Mouse (Mus musculus): Measurements from ENCODE around the gene Dock10. TPM values are rescaled to one million over a fixed set of nuclear protein-coding genes. Genes with fewer than 3 reads are reported as not detected.

The Dock10 gene
- total RNA-seq, 2 experiments from 2014 or later, result 21.0 to 25.6 TPM

GRCm38 (mm10) chr1:80730582-80730981, 27.7 kb downstream of the Dock10 start:
- no peak for ATAC-seq (replicated peaks; ENCODE audit: low FRiP score, poor library complexity, severe bottlenecking)

- no peak for ATAC-seq (replicated peaks; ENCODE audit: low FRiP score, poor library complexity, severe bottlenecking)
Measured at GRCm38 (mm10) chr1:80730174-80730573, 28.2 kb downstream of the Dock10 start.

- ATAC-seq (replicated peaks; ENCODE audit: low FRiP score, poor library complexity, severe bottlenecking), result no peak
Measured at GRCm38 (mm10) chr1:80728183-80728582, 30.1 kb downstream of the Dock10 start.

- ATAC-seq (replicated peaks; ENCODE audit: low FRiP score, poor library complexity, severe bottlenecking), result no peak
Measured at GRCm38 (mm10) chr1:80727403-80727802, 30.9 kb downstream of the Dock10 start.

GRCm38 (mm10) chr1:80722647-80723046, 35.7 kb downstream of the Dock10 start:
- ATAC-seq (replicated peaks; ENCODE audit: low FRiP score, poor library complexity, severe bottlenecking), result no peak

- no peak for ATAC-seq (replicated peaks; ENCODE audit: low FRiP score, poor library complexity, severe bottlenecking)
Measured at GRCm38 (mm10) chr1:80722001-80722400, 36.3 kb downstream of the Dock10 start.

DNA sequence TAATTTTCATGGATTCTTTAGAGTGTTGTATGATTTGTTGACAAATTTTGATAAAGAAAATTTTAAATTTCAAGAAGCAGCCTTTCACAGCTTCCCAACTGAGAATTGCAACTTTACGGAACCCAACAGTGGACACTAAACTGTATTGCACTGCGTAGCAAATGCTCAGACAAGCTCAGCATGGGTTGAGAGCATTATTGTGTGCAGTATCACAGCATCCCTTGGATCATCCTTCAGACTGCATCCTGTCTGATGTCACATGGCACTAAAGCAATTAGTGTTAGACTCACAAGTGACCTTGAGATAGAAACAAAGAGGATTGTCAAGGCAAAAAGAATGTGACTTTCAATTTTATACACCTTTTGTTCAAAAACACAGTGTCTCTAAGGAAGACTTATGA, 37.1 kb downstream of the Dock10 start:
- ATAC-seq (replicated peaks; ENCODE audit: low FRiP score, poor library complexity, severe bottlenecking), result no peak

DNA sequence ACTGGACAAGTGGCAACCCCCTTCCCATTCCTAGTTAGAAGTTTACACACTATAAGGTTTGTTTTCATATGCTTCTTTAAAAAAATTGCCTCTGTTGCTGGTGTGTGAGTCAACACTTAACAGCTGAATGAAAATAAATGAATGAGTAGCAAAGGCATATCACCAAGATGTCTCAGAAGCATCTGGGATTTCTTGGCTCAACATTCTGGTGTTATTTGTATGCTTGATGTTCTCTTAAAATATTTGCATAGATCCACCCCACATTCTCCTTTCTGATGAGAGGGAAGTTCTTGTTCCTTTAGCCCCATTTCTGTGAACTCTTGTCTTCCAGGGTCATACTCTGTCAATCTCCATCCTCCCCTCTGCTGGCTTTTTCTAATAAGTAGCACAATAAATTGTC, 38.2 kb downstream of the Dock10 start:
- ATAC-seq (replicated peaks; ENCODE audit: low FRiP score, poor library complexity, severe bottlenecking), result no peak

DNA sequence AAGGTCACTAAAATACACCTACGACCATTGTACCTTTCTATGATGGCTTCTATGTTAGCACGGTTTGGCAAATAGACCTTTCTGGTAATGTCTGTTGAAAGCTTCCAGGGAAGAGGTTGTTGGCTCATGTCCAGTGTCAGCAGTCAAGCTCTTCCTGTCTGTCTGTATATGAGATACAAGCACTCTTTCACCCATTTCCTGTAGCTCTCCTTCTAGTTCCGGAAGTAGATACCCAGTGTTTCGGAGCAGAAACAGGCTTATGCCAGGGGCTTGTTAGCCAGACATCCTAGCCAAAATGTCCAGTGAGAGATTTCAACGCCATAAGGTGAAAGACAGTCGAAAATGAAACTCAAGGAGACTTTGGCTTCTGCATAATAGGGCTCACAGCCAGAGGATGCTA, 38.9 kb downstream of the Dock10 start:
- ATAC-seq (replicated peaks; ENCODE audit: low FRiP score, poor library complexity, severe bottlenecking), result no peak

DNA sequence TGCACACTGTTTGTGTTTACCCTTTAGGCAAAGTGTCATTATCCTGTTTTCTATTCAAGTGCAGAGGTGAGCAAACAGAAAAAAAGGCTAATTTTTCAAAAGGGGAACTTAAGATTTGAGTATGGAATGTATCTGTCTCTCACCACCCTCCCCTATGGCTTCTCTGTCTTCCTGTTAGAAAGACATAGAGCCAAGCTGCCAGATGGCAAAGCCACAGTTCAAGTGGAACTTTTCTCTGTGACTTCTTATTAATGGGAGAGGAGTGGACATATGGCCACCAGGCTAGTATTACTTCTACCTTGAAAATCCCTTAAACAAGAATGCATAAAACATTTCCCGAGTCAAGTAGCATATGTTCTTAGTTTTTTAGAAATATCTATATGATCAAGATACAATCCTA, 39.7 kb downstream of the Dock10 start:
- no peak for ATAC-seq (replicated peaks; ENCODE audit: low FRiP score, poor library complexity, severe bottlenecking)

GRCm38 (mm10) chr1:80715917-80716316, 42.4 kb downstream of the Dock10 start:
- no peak for ATAC-seq (replicated peaks; ENCODE audit: low FRiP score, poor library complexity, severe bottlenecking)

GRCm38 (mm10) chr1:80713920-80714319, 44.4 kb downstream of the Dock10 start:
- no peak for ATAC-seq (replicated peaks; ENCODE audit: low FRiP score, poor library complexity, severe bottlenecking)

- no peak for ATAC-seq (replicated peaks; ENCODE audit: low FRiP score, poor library complexity, severe bottlenecking)
Measured at GRCm38 (mm10) chr1:80710607-80711261, 47.6 kb downstream of the Dock10 start.

GRCm38 (mm10) chr1:80710097-80710541, 48.2 kb downstream of the Dock10 start:
- no peak for ATAC-seq (replicated peaks; ENCODE audit: low FRiP score, poor library complexity, severe bottlenecking)

GRCm38 (mm10) chr1:80709299-80709698, 49.0 kb downstream of the Dock10 start:
- no peak for ATAC-seq (replicated peaks; ENCODE audit: low FRiP score, poor library complexity, severe bottlenecking)

DNA sequence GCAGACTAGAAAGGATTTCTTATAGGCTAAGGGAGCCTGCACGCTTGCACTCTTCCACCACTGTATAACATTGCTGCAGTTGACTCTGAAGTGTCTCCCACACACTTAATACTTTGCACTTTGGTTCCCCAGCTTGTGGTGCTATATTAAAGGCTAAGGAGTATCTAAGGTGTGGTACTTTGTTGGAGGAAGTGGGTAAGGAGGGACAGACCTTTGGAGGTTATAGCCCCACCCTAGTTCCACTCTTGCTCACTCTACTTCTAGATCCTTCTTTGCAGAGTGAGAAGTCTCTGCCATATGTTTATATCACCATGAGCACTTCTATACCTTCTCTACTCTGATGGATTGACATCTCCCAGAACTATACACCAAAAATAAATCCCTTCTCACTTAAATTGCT, 55.0 kb downstream of the Dock10 start:
- ATAC-seq (replicated peaks; ENCODE audit: low FRiP score, poor library complexity, severe bottlenecking), result no peak

DNA sequence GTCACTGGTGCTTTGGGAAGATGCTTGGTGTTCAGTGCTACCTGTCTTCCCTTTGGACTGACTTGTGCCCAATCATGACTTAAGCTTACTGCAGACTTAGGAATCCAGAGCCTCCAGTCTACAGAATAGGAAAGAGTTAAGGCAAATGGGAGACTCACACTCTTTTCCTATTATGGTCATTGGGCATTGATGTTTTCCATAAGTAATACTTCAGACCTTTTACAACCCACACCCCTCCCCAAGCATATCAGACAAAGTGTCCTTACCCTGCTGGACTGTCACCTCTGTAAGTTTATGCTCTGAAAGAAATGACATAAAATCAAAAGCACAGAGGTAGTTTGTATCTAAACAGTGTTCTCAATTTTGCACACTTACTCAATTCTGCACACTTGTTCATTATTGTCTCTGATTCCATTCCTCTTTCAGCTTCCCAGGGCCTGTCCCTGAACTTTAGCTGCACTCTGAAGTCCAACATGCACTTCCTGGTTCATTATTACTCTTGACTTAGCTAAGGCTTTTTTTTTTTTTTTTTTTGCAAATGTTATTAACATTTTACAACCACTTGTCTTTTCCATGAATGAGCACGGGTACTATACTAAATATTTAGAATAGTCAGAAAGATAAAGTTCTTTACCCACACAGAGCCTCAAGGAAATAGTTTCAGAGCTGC, 82.2 kb downstream of the Dock10 start:
- ATAC-seq (replicated peaks; ENCODE audit: low FRiP score, poor library complexity, severe bottlenecking), result no peak

GRCm38 (mm10) chr1:80671730-80672129, 86.6 kb downstream of the Dock10 start:
- ATAC-seq (replicated peaks; ENCODE audit: low FRiP score, poor library complexity, severe bottlenecking), result no peak

DNA sequence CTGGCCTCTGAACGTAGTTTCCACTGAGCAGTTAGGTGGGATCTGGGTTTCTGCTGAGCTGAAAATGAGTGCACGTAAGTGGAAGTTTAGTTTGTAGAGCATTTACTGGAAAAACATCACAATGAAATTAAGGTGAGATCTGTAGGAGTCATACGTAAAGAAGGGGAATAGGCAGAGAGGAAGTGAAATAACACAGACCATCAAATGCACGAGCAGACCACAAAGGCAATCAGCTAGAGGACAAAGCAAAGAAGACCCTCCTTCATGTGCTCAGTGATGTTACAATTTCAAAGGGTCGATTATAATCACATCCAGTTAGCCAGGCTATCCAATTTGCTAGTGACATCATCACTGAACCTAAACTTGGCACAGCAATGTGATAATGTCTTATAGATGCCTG, 87.3 kb downstream of the Dock10 start:
- no peak for ATAC-seq (replicated peaks; ENCODE audit: low FRiP score, poor library complexity, severe bottlenecking)

GRCm38 (mm10) chr1:80670387-80670786, 87.9 kb downstream of the Dock10 start:
- ATAC-seq (replicated peaks; ENCODE audit: low FRiP score, poor library complexity, severe bottlenecking), result no peak

GRCm38 (mm10) chr1:80665761-80666160, 92.6 kb downstream of the Dock10 start:
- no peak for ATAC-seq (replicated peaks; ENCODE audit: low FRiP score, poor library complexity, severe bottlenecking)

DNA sequence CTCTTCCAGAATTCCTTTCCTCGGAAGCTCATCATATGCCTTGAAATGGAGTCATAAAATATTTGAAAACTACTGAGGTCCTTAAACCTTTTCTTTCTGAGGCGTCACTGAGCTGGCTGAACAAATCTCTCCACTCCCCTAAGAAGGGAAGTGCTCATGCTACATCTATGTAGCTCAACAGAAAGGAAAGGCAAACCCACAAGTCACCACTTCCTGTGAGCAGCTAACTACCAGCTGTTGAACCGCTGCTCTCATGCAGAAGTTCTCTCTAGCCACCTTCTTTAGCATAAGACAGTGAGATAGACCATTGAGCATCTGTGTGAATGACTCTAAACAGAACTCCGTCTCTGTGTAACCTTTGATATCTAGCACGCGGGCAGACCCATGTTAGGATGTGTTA, 93.2 kb downstream of the Dock10 start:
- ATAC-seq (replicated peaks; ENCODE audit: low FRiP score, poor library complexity, severe bottlenecking), result no peak
